Mouse (Mus musculus): Measurements from ENCODE around the gene Adgrb2.

DNA sequence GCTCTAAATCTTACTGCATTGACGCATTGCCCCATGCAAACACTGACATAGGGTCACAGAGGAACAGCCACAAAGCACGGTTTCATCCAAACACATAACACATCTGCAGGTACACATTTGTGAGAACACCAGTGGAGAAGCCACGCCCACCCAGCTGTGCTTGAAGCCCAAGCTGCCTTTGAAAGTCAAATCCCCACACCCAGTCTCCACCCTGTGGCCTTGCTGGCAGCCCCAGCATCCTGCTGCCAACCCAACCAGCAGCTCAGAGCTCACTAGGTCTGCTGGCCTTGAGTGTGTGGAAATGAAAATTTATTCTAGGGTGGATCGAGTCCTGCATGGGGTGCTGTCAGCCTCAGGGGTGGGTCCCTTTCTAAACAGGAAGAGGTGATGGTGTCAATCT is 7.4 kb upstream of the Adgrb2 start:
- TF ChIP-seq CEBPB (IDR thresholded peaks at IDR 0.05; ENCODE audit: insufficient read depth, poor library complexity, severe bottlenecking) (no peak), MYOD1 (IDR thresholded peaks at IDR 0.05; ENCODE audit: control insufficient read depth in 1 of 3, insufficient read length in 2 of 3, low read depth in 2 of 3) (no peak), POLR2A (IDR thresholded peaks at IDR 0.05; ENCODE audit: insufficient read length, low read depth) (no peak), USF1 (IDR thresholded peaks at IDR 0.05; ENCODE audit: low read depth) (no peak), TCF3 (IDR thresholded peaks at IDR 0.05; ENCODE audit: insufficient read length, low read depth) (no peak), MAX (IDR thresholded peaks at IDR 0.05; ENCODE audit: low read depth) (no peak)
